Mouse (Mus musculus) heart, postnatal 4 days (tissue): ENCODE measurements around the gene Tph2. TPM values are rescaled to one million over a fixed set of nuclear protein-coding genes. Genes with fewer than 3 reads are reported as not detected.
"Not testable (repeated sequence)": the region's sequence is repeated elsewhere in the genome, so short reads cannot be mapped to it uniquely, and the experiment has no call there.

ENCODE experiments used
- DNase-seq: peaks from one replicate; pipeline ENCODE4 v3.0.0; 2021
- total RNA-seq, 2 experiments: library from RNA; stranded (reverse); gene quantifications; 2 replicates each; pipeline ENCODE4 v1.2.3; 2021

The Tph2 gene
- not detected for total RNA-seq

GRCm38 (mm10) chr10:115184697-115185096, at the start of gene Tph2:
Gene Tph2 (minus strand): TSS chr10:115185022.
- DNase-seq: peak; percentile 86

DNA sequence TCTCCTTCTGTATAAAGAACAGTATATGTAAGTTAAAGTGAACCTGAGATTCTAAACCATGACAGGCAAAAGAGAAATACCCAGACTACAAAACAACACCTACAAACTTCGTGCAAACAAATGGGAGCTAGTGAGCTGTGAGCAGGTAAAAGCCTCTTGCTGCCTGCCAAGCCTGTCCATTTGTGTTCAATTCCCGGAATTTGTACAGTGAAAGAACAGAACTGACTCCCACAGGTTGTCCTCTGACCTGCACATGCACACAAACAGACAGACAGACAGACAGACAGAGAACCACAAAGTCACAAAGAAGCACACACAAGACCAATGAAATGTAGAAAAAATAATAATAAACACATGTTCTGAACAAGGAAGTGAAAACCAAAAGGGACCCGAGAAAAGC, 49.0 kb upstream of the Tph2 start:
- DNase-seq: no peak

DNA sequence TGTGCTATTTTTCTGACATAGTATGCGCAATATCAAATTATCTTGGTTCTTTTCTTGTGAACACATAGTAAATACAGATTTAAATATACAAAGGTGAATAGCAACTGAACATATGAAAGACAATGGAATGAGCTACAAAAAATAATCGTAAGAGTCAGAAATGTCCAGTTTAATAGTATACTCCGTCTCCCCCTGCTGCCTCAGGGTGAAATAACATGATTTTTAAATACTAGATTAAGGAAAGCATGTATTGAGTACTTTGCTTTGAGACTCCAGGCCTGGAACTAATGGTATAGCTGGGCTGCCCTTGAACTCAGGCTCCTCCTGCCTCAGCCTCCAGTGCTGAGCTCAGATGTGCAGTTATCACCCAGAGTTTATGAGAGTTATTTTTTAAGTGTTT, 47.7 kb upstream of the Tph2 start:
- DNase-seq: no peak

GRCm38 (mm10) chr10:115229023-115229422, 44.2 kb upstream of the Tph2 start:
- no peak for DNase-seq

- DNase-seq: no peak
These were observed 41.8 kb upstream of the Tph2 start for GRCm38 (mm10) chr10:115226586-115226985.

DNA sequence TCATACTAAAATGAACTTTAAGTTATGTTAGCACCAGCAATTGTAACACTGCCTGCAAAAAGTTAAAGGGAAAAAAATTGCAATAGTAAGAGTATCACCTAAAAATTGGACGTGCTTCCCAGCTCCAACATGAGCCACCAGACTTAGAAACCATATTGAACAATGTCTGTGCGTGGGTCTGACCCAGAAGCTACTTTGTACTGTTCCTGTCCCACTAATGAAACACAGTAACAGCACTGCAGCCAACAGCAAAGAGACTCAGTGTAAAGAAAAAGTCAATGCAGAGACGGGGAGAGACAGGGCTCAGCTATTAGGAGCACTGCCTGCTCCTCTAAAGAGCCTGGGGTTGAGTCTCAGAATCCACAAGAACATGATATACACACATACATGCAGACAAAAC, 39.0 kb upstream of the Tph2 start:
- DNase-seq: no peak

DNA sequence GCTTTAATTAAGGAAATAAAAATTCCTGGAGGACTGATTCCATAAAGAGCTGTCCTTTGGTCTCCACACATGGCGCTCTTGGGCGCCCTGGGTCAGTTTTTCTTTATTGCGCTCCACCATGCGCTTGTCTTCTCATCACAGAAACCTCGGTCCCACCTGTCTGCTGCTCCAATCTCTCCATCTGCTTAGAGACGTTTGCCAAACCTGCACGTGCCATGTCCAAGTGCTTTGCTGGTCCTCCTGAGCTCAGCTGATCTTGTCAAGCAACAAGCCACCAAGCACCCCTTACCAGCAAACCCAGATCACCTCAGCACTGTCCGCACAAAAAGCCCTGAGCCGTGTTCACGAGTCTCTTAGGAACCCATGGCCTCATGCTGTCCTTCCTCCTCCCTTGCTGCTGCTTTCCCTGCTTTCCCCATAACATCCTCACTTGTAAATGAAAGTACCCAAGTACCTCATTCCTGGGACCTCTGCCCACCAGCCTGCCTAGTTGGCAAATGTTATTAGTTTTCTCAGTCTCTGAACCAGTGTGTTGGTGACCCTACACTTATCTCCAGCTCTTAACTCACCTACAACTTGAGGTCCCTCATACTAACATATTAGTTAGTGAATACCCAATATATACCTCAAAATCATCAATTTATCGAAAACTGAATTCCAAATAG, 28.2 kb upstream of the Tph2 start:
- no peak for DNase-seq

- no peak for DNase-seq
These were observed 21.0 kb upstream of the Tph2 start for GRCm38 (mm10) chr10:115205825-115206224.

DNA sequence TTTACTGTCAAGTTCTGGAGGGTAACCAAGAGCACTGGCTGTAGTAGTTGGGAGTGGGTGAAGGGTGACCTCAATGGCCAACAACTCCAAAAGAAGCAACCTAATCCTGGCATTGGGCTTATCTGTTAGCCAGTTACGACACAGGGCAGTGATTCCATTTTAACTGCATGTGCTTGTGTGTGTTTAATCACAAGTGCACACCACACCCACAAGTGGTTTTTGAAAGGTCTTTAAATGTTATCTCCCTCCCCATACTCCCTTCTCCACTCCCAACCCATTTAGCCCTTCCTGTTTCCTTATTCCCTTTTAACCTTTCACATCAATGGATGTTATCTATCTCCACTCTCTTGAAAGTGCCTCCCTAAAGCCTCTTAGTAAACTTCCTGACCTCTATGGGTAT, 20.5 kb upstream of the Tph2 start:
- DNase-seq: no peak

- DNase-seq: no peak
These were observed 6.4 kb upstream of the Tph2 start for GRCm38 (mm10) chr10:115191214-115191613.

DNA sequence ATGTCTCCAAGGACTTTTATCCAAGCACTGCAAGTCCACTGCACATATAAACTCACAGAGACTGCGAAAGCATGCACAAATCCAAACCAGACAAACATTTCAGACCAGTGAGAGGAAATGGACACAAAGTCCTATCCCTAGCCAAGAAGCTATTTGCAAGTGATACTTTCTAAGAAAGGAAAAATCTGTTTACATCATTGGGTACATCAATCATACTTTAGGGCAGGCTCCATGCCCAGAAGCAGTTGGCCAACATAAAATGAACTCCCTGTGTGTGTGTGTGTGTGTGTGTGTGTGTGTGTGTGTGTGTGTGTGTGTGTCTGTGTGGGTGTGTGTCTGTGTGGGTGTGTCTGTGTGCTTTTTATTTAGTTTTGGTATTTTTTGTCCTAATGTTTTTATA, 2.6 kb upstream of the Tph2 start:
- no peak for DNase-seq

- DNase-seq: no peak
These were observed 3.8 kb downstream of the Tph2 start for GRCm38 (mm10) chr10:115181034-115181433.

DNA sequence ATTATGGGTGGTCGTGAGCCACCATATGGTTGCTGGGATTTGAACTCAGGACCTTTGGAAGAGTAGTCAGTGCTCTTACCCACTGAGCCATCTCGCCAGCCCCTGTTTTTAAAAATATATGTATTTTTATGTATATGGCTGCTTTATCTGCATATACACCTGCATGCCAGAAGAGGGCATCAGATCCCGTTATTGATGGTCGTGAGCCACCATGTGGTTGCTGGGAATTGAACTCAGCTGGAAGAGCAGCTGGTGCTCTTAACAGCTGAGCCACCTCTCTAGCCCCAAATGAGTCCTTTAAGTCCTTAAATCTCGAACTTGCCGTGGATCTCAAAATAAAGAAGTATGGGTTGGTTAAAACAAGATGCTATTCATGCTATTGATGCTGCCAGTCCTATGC, 6.8 kb downstream of the Tph2 start:
- not testable (repeated sequence) for DNase-seq

DNA sequence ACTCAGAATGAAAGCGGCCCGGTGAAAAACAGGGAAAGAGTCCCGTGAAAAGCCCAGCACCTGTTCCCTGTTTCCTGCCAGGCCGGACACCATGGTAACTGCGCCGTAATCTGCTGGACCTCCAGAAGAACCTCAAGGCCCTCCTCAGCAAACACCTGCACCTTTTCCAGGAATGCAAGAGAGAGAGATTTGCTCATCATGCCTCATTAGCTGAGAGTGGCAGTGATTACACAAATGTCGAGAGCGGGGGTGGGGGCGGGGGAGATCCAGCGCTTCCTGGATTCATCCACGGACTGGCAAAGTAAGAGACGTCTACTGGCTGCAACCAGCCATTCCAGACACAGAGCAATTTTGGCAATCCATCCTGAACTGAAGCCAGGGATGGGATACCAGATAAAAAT, 9.2 kb downstream of the Tph2 start:
- DNase-seq: no peak

- DNase-seq: no peak
These were observed 11.5 kb downstream of the Tph2 start for GRCm38 (mm10) chr10:115173336-115173735.

DNA sequence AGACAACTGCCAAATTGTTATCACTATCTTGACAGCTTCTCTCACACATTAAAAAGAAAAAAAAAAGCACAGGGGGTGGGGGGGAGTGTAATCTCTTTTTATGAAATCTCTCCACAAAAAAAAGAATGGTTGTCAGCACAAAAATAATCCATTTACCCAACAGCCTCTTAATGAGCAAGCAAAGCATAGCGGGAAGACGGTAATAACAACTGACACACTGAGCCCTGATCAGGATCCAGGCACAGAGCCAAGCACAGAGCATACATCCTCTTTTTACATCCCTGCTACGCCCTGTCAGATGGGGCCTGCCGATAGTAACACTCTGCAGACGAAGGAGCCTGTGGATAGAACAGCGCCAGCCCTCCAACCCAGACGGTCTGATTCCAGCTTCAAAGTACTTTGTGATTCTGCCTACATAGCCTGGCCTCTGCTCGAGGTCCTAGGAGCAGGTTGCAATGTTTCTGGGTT, 13.4 kb downstream of the Tph2 start:
- peak; percentile 6 for DNase-seq

GRCm38 (mm10) chr10:115170496-115171350, 14.1 kb downstream of the Tph2 start:
- no peak for DNase-seq

DNA sequence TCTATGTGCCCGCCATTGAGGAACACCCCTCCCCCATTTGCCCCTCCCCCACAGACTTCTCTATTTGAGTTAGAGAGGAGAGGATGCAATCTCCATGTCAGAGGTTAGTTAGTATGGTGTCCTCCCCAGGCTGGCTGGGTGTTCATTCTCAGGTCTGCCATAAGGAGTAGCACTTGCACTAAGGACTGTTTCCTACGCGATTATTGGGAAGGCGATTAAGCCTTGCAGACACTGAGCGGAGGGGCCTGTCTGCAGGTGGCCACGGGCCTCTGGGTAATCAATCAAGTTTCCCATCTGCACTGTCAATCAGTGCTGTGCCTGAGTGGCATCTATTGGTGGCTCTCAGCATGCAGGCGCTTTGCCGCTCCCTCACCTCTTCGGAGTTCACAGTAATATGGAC, 15.4 kb downstream of the Tph2 start:
- no peak for DNase-seq

GRCm38 (mm10) chr10:115160289-115160688, 24.5 kb downstream of the Tph2 start:
- no peak for DNase-seq

- no peak for DNase-seq
These were observed 37.5 kb downstream of the Tph2 start for GRCm38 (mm10) chr10:115147308-115147707.

GRCm38 (mm10) chr10:115146257-115146898, 38.4 kb downstream of the Tph2 start:
- DNase-seq: no peak

DNA sequence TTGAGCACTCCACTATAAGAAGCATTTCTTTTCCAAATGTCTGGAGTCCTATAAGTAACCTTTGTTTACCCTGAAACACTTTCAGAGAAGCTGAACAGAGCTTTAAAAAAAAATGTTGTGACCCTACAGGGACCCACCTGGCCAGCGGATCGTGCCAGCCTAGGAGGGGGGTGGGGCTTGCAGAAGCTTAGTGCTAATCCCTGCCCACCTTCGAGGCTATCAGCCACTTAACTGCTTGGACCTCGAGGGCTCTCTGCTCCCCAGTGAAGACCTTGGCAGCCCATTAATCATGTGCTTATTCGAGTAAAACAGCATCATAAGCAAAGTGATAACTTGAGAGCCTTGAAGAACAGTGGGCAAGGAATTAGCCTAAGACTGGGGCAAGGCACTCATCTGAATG, 40.3 kb downstream of the Tph2 start:
- DNase-seq: no peak

DNA sequence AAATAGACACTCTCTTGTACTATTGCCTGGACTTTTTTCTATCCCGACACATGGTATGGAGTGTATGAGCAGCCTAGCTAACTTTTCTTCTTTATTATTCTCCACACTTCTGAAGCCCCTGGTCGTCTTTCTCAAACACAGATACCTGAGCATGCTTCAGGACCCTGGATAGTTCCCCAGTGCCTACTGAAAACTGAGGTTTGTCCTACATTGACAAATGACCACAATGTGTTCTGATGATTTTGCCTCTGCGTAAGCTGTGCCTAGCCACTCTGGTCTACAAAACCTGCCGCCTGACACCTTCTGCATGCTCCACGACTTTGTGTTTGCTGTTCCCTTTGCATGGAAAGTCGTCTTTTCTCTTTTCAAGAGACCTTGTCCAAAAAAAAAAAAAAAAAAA, 41.2 kb downstream of the Tph2 start:
- DNase-seq: peak; percentile 38
